Mouse (Mus musculus): Measurements from ENCODE around the gene Gm5728.
"Not testable (repeated sequence)": the region's sequence is repeated elsewhere in the genome, so short reads cannot be mapped to it uniquely, and the experiment has no call there.

The Gm5728 gene

GRCm38 (mm10) chr7:20375310-20375709 lies at the start of gene Gm5728:
Gm5728 (minus strand) TSS chr7:20375410.
- DNase-seq (ENCODE audit: low read depth, low spot score): not testable (repeated sequence)

GRCm38 (mm10) chr7:20417642-20418041 lies 42.4 kb upstream of the Gm5728 start, which contains the start of gene Vmn1r100:
Vmn1r100 (plus strand) TSS chr7:20417942.
- not testable (repeated sequence) for DNase-seq (ENCODE audit: low read depth, low spot score)

GRCm38 (mm10) chr7:20333965-20334364 lies 41.2 kb downstream of the Gm5728 start, which contains the start of gene Gm4133:
Gm4133 (minus strand) TSS chr7:20334065.
- DNase-seq (ENCODE audit: low read depth, low spot score): not testable (repeated sequence)
